Mouse (Mus musculus): Measurements from ENCODE around the gene Mei1.

Gene Mei1

GRCm38 (mm10) chr15:82166240-82167100, 96.7 kb downstream of the Mei1 start:
- Histone ChIP-seq H3K36me3 (ENCODE audit: insufficient read depth, low read length) (peaks cover 51% of the 10 kb centered on the region), H3K9me3 (ENCODE audit: low read length) (no peaks in the 10 kb centered on the region), H3K4me1 (replicated peaks; ENCODE audit: low read depth, low read length) (peaks cover 97% of the 10 kb centered on the region), H3K27me3 (ENCODE audit: insufficient read depth, low read length) (no peaks in the 10 kb centered on the region), H3K4me3 (replicated peaks; ENCODE audit: low read length) (peak overlapping the region; percentile 60)
- TF ChIP-seq NANOG (IDR thresholded peaks at IDR 0.05; ENCODE audit: borderline replicate concordance, low read length) = no peak

GRCm38 (mm10) chr15:82167201-82168168, 97.7 kb downstream of the Mei1 start:
- Histone ChIP-seq H3K4me1 (replicated peaks; ENCODE audit: low read depth, low read length) (peaks cover 95% of the 10 kb centered on the region), H3K27me3 (ENCODE audit: insufficient read depth, low read length) (no peaks in the 10 kb centered on the region), H3K4me3 (replicated peaks; ENCODE audit: low read length) (peak overlapping the region; percentile 60), H3K36me3 (ENCODE audit: insufficient read depth, low read length) (peaks cover 55% of the 10 kb centered on the region), H3K9me3 (ENCODE audit: low read length) (no peaks in the 10 kb centered on the region)
- TF ChIP-seq NANOG (IDR thresholded peaks at IDR 0.05; ENCODE audit: borderline replicate concordance, low read length) = no peak
- TF ChIP-seq POU5F1 (IDR thresholded peaks at IDR 0.05; ENCODE audit: borderline replicate concordance, low read length) = no peak
- TF ChIP-seq CTCF (conservative IDR thresholded peaks at IDR 0.05; ENCODE audit: low read length) = no peak

- Histone ChIP-seq H3K9me3 (ENCODE audit: low read length) (no peaks in the 10 kb centered on the region), H3K27me3 (ENCODE audit: insufficient read depth, low read length) (no peaks in the 10 kb centered on the region), H3K4me1 (replicated peaks; ENCODE audit: low read depth, low read length) (peaks cover 86% of the 10 kb centered on the region), H3K4me3 (replicated peaks; ENCODE audit: low read length) (0 out of 2 replicates have a peak overlapping the region, but pooled peaks have one; percentile 39), H3K36me3 (ENCODE audit: insufficient read depth, low read length) (peaks cover 75% of the 10 kb centered on the region)
- TF ChIP-seq NANOG (IDR thresholded peaks at IDR 0.05; ENCODE audit: borderline replicate concordance, low read length) (no peak), POU5F1 (IDR thresholded peaks at IDR 0.05; ENCODE audit: borderline replicate concordance, low read length) (no peak), CTCF (conservative IDR thresholded peaks at IDR 0.05; ENCODE audit: low read length) (no peak)
Measured at GRCm38 (mm10) chr15:82169671-82170070, 99.9 kb downstream of the Mei1 start.

- Histone ChIP-seq H3K36me3 (ENCODE audit: insufficient read depth, low read length) (peaks cover 86% of the 10 kb centered on the region), H3K4me3 (replicated peaks; ENCODE audit: low read length) (peak overlapping the region; percentile 39; the same call in 1 of the 2 replicates), H3K4me1 (replicated peaks; ENCODE audit: low read depth, low read length) (peaks cover 75% of the 10 kb centered on the region), H3K27me3 (ENCODE audit: insufficient read depth, low read length) (no peaks in the 10 kb centered on the region), H3K9me3 (ENCODE audit: low read length) (no peaks in the 10 kb centered on the region)
- no peak for TF ChIP-seq CTCF (conservative IDR thresholded peaks at IDR 0.05; ENCODE audit: low read length)
- no peak for TF ChIP-seq NANOG (IDR thresholded peaks at IDR 0.05; ENCODE audit: borderline replicate concordance, low read length)
- TF ChIP-seq POU5F1 (IDR thresholded peaks at IDR 0.05; ENCODE audit: borderline replicate concordance, low read length) = no peak
Measured at GRCm38 (mm10) chr15:82170437-82171377, 100.9 kb downstream of the Mei1 start.

GRCm38 (mm10) chr15:82172648-82173047, 102.9 kb downstream of the Mei1 start:
- peaks cover 98% of the 10 kb centered on the region for H3K36me3 ChIP-seq (ENCODE audit: insufficient read depth, low read length)
- no peak overlapping the region for H3K4me3 ChIP-seq (replicated peaks; ENCODE audit: low read length)
- H3K4me1 ChIP-seq (replicated peaks; ENCODE audit: low read depth, low read length) = peaks cover 71% of the 10 kb centered on the region
- no peaks in the 10 kb centered on the region for H3K27me3 ChIP-seq (ENCODE audit: insufficient read depth, low read length)
- H3K9me3 ChIP-seq (ENCODE audit: low read length) = no peaks in the 10 kb centered on the region
- TF ChIP-seq POU5F1 (IDR thresholded peaks at IDR 0.05; ENCODE audit: borderline replicate concordance, low read length) = no peak

- Histone ChIP-seq H3K9me3 (ENCODE audit: low read length) (peaks cover 7% of the 10 kb centered on the region; the same call in 1 of the 2 replicates), H3K4me1 (replicated peaks; ENCODE audit: low read depth, low read length) (peaks cover 62% of the 10 kb centered on the region), H3K4me3 (replicated peaks; ENCODE audit: low read length) (no peak overlapping the region), H3K36me3 (ENCODE audit: insufficient read depth, low read length) (peaks cover 98% of the 10 kb centered on the region), H3K27me3 (ENCODE audit: insufficient read depth, low read length) (no peaks in the 10 kb centered on the region)
- TF ChIP-seq POU5F1 (IDR thresholded peaks at IDR 0.05; ENCODE audit: borderline replicate concordance, low read length) = no peak
- TF ChIP-seq NANOG (IDR thresholded peaks at IDR 0.05; ENCODE audit: borderline replicate concordance, low read length) = no peak
- TF ChIP-seq CTCF (conservative IDR thresholded peaks at IDR 0.05; ENCODE audit: low read length) = no peak
Measured at GRCm38 (mm10) chr15:82175091-82175490, 105.3 kb downstream of the Mei1 start.

Measured in E14TG2a.4 (cell line).